Mouse (Mus musculus) lung, postnatal 0 days (tissue): Measurements from ENCODE around the gene Map4k5.

Experiments
- CTCF ChIP-seq: IDR thresholded peaks from 2 replicates; pipeline ENCODE4 v1.5.1; 2016; ENCODE audit warnings: antibody characterized with exemption, mild to moderate bottlenecking
- EP300 ChIP-seq: IDR thresholded peaks from 2 replicates; pipeline ENCODE4 v1.6.1; 2016; ENCODE audit warnings: antibody characterized with exemption, mild to moderate bottlenecking, control low read depth

GRCm38 (mm10) chr12:69855641-69856300 lies 37.2 kb downstream of the Map4k5 start:
- no peak for TF ChIP-seq CTCF
- no peak for TF ChIP-seq EP300
